Mouse (Mus musculus) liver, embryonic 11.5 days (tissue): Measurements from ENCODE around the gene Tspan9. TPM values are rescaled to one million over a fixed set of nuclear protein-coding genes. Genes with fewer than 3 reads are reported as not detected.

Experiments
- ATAC-seq: fragments of 200-750 bp; cut with Nextera tagmentation; replicated peaks from 2 replicates; pipeline ENCODE4 v1.8.0; 2017; ENCODE audit warnings: moderate number of reproducible peaks, mild to moderate bottlenecking, moderate TSS enrichment, moderate library complexity; ENCODE audit not compliant: low FRiP score
- DNase-seq: peaks from one replicate; pipeline ENCODE4 v3.0.0-alpha.2; 2017; ENCODE audit warnings: low spot score
- H3K27ac ChIP-seq: fragments of 300-500 bp; sonication (generic); 2 replicates; pipeline ENCODE4 v1.5.1; 2014; ENCODE audit warnings: mild to moderate bottlenecking, low read depth, low read length, control low read depth
- H3K27me3 ChIP-seq: fragments of 300-500 bp; sonication (generic); replicated peaks from 2 replicates; pipeline ENCODE4 v1.6.1; 2014; ENCODE audit warnings: low read length, mixed read lengths; ENCODE audit not compliant: control insufficient read depth, insufficient read depth
- H3K36me3 ChIP-seq: fragments of 300-500 bp; sonication (generic); 2 replicates; pipeline ENCODE4 v1.6.1; 2014; ENCODE audit warnings: mild to moderate bottlenecking, low read length, moderate library complexity, mixed read lengths; ENCODE audit not compliant: control insufficient read depth, insufficient read depth
- H3K4me1 ChIP-seq: fragments of 300-500 bp; sonication (generic); replicated peaks from 2 replicates; pipeline ENCODE4 v1.6.1; 2014; ENCODE audit warnings: low read length, mixed read lengths; ENCODE audit not compliant: control insufficient read depth, insufficient read depth
- H3K4me2 ChIP-seq: fragments of 300-500 bp; sonication (generic); 2 replicates; pipeline ENCODE4 v1.6.1; 2014; ENCODE audit warnings: mild to moderate bottlenecking, control low read depth, moderate library complexity
- H3K4me3 ChIP-seq: fragments of 300-500 bp; sonication (generic); 2 replicates; pipeline ENCODE4 v1.5.1; 2014; ENCODE audit warnings: low read depth, low read length, control low read depth
- H3K9ac ChIP-seq: fragments of 300-500 bp; sonication (generic); 2 replicates; pipeline ENCODE4 v1.6.1; 2014; ENCODE audit warnings: low read depth, low read length, control low read depth
- H3K9me3 ChIP-seq: fragments of 300-500 bp; sonication (generic); 2 replicates; pipeline ENCODE4 v1.6.1; 2016; ENCODE audit warnings: low read length, inconsistent platforms, mixed read lengths; ENCODE audit not compliant: control insufficient read depth
- WGBS: fragments of 180-500 bp; shearing (Covaris S2); extraction: QIAGEN DNeasy Blood & Tissue Kit; methylation state at CpG from one replicate; pipeline ENCODE4 v1.1.7; 2014; 5-methylcytosine and 5-hydroxymethylcytosine counted together
- polyA plus RNA-seq: library from polyadenylated mRNA; unstranded; fragments of >200 nt; fragmentation: Nextera tagmentation; extraction: Ambion mirVana; gene quantifications from 2 replicates; pipeline ENCODE4 v1.2.1, GENCODE M21; 2014

The Tspan9 gene
- polyA plus RNA-seq, 1 experiment from 2014 or later: 46.3 TPM

DNA sequence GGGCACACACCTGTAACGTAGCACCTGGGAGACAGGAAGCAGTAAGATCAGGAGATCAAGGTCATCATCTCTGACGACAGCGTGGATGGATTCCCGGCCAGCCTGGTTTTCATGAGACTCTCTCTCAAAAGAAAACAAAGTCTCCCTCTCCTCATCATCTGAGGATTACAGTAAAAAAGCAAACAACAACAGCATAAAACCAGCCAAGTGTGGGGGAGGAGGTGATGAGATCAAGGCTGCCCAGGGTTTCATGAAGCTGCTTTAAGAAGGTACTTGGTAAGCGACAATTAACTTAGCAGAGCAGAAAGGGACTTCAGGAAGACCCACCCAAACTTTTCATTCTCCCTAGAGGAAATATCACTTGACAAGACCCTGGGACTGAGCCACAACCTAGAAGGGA is 39.5 kb downstream of the Tspan9 start:
- ATAC-seq: no peak
- H3K36me3 ChIP-seq: no peaks in the 10 kb centered on the region
- no peak overlapping the region for H3K4me2 ChIP-seq
- H3K4me1 ChIP-seq: peaks cover 26% of the 10 kb centered on the region
- H3K4me3 ChIP-seq: no peak overlapping the region
- no peaks in the 10 kb centered on the region for H3K27me3 ChIP-seq
- no peak overlapping the region for H3K9ac ChIP-seq
- no peaks in the 10 kb centered on the region for H3K9me3 ChIP-seq
- no peak overlapping the region for H3K27ac ChIP-seq
- WGBS: 66% methylated on average over 5 of the region's 5 CpGs
- no peak for DNase-seq

DNA sequence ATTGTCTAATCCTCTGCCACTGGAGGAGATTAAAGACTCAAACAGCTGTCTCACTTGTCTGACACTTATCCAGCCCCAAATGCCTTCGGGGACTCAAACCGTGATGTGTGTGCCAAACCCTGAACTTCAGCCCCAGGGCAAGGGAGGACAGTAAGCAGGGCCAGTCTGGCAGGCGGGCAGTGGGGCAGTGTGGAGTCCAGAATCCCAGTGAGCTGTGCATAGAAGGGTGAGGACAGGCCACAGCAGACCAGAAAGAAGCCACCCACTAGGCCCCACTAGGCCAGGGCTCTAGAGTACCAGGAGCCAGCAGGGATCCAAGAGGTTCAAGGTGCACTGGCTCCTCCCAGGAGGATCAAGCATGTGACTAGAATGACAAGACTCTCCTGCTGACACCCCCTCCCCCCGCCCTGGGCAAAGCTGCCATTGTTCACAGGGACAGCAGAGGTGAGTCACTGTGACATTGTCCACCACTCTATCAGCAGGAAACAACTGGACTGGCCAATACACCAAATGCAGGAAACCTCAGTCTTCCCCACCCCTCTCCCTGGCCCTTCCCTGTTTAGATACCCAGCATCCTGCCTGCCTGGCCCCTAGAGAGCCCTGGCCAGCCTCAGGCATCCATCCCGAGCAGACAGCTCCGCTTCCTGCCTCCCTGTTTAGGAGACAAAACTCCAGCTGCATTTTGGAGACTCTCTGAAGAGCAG is 40.9 kb downstream of the Tspan9 start:
- WGBS: 37% methylated on average over 6 of the region's 6 CpGs
- peak; percentile 67 for ATAC-seq
- no peak for DNase-seq
- Histone ChIP-seq H3K27me3 (no peaks in the 10 kb centered on the region), H3K9ac (no peak overlapping the region), H3K9me3 (no peaks in the 10 kb centered on the region), H3K4me2 (no peak overlapping the region; the same call in 1 of the 2 replicates), H3K27ac (peak overlapping the region; percentile 52), H3K36me3 (no peaks in the 10 kb centered on the region; the same call in 1 of the 2 replicates), H3K4me1 (peaks cover 26% of the 10 kb centered on the region), H3K4me3 (no peak overlapping the region)

DNA sequence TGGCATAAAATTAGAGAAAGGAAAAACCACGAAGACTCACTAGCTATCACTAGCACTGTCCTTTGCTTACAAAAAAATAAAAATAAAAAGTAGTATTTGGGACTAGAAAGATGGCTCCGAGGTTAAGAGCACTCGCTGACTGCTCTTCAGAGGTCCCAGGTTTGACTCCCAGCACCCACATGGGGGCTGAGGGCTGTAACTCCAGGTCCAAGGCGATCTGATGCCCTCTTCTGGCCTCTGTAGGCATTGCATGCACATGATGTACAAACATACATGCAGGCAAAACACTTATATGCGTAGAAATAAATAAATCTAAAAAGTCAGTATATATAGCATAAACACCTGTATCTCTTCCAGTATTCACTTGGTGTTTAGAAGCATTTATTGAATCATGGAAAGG is 43.5 kb downstream of the Tspan9 start:
- Histone ChIP-seq H3K4me2 (no peak overlapping the region), H3K4me3 (no peak overlapping the region), H3K9me3 (no peaks in the 10 kb centered on the region), H3K27ac (no peak overlapping the region), H3K4me1 (peaks cover 18% of the 10 kb centered on the region), H3K27me3 (no peaks in the 10 kb centered on the region), H3K36me3 (no peaks in the 10 kb centered on the region; the same call in 1 of the 2 replicates), H3K9ac (no peak overlapping the region)
- no peak for ATAC-seq
- DNase-seq: no peak
- WGBS: 82% methylated on average over 5 of the region's 5 CpGs

DNA sequence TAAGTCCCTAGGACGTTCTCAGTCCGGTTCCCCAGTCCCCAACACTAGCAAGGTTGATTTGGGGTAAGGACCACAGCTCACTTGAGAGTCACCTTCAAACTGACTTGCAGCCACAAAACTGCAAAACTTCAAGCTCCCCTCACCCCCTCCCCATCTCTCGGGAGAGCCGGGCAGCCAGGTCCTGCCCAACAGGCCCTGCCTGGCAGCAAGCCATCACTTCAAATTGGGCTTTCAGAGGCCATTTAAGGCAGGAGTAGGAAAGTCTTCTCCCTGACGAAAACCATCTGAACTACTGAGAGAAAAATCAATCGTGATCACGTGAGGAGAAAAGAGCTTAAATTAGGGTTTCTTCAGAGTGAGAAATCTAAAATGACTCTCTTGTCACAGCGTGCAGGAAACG is 44.2 kb downstream of the Tspan9 start:
- Histone ChIP-seq H3K36me3 (no peaks in the 10 kb centered on the region; the same call in 1 of the 2 replicates), H3K27me3 (no peaks in the 10 kb centered on the region), H3K27ac (no peak overlapping the region), H3K4me2 (no peak overlapping the region), H3K4me1 (peaks cover 16% of the 10 kb centered on the region), H3K4me3 (no peak overlapping the region), H3K9me3 (no peaks in the 10 kb centered on the region), H3K9ac (no peak overlapping the region)
- ATAC-seq: no peak
- no peak for DNase-seq
- 77% methylated on average over 9 of the region's 9 CpGs for WGBS

DNA sequence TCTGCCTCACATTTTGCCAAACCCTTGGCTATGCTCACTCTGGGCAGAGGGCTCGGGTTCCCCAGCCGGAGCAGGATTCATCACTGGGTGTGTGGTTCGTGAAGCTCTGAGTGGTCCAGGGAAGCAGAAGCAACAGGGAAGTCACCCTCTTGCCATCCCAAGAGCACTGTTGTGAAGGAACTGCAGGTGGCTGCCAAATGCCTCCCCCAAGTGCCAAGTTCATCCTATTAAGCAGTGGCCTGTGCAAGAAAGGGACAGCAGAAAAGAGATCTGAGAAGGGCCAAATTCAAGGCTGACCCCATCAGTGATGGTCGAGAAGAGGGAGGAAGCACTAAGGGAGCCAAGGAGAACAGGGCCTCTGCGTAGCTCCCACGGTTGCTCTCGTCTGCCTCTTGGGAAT is 46.9 kb downstream of the Tspan9 start:
- Histone ChIP-seq H3K36me3 (no peaks in the 10 kb centered on the region; the same call in 1 of the 2 replicates), H3K9me3 (no peaks in the 10 kb centered on the region), H3K27ac (no peak overlapping the region), H3K27me3 (no peaks in the 10 kb centered on the region), H3K4me2 (no peak overlapping the region), H3K4me1 (no peaks in the 10 kb centered on the region), H3K9ac (no peak overlapping the region), H3K4me3 (no peak overlapping the region)
- WGBS: 81% methylated on average over 7 of the region's 7 CpGs
- no peak for ATAC-seq
- DNase-seq: no peak

DNA sequence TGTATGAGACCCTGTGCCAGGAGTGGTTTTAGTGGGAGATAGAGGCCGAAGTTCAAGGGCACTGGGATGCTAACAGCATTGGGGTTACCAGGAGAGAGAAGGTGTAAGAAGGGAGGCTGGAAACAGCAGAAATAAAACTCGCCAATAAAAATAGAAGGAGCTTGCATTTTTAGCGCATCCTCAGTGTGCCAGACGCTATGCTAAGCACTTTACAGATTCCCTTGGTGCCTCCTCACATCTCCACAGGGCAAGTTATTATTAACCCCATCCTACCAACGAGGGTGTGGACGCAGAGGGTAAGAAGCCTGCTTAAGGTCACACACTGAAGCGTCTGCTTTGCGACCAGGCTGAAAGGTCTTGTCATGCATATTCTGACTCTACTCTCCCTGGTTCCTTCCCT is 47.5 kb downstream of the Tspan9 start:
- Histone ChIP-seq H3K9me3 (no peaks in the 10 kb centered on the region), H3K36me3 (no peaks in the 10 kb centered on the region; the same call in 1 of the 2 replicates), H3K27me3 (no peaks in the 10 kb centered on the region), H3K4me2 (no peak overlapping the region), H3K27ac (no peak overlapping the region), H3K9ac (no peak overlapping the region), H3K4me1 (no peaks in the 10 kb centered on the region), H3K4me3 (no peak overlapping the region)
- WGBS: 66% methylated on average over 8 of the region's 8 CpGs
- no peak for ATAC-seq
- no peak for DNase-seq

DNA sequence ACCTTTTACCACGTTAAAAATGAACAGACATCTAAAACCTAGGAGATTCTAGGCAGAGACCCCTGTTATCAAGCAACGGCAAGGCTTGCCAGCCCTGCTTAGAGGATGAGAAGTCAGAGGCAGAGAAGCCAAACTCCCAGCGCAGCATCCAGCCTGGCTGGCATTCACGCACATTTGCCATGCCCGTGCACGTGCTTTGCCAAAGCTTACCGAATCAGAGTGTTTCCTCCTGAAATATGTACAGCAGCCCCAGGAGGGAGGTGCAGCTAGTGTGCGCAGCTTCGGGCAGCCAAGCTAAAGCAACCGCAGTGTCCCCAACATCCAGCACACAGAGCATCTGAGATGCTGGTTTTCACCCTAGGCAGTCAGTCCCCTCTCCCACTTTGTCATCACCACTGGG is 48.3 kb downstream of the Tspan9 start:
- H3K4me2 ChIP-seq: no peak overlapping the region
- no peaks in the 10 kb centered on the region for H3K9me3 ChIP-seq
- H3K4me3 ChIP-seq: no peak overlapping the region
- H3K36me3 ChIP-seq: no peaks in the 10 kb centered on the region; the same call in 1 of the 2 replicates
- no peak overlapping the region for H3K27ac ChIP-seq
- H3K4me1 ChIP-seq: no peaks in the 10 kb centered on the region
- DNase-seq (no peak), ATAC-seq (no peak)
- 92% methylated on average over 10 of the region's 10 CpGs for WGBS
- H3K27me3 ChIP-seq: no peaks in the 10 kb centered on the region
- no peak overlapping the region for H3K9ac ChIP-seq

DNA sequence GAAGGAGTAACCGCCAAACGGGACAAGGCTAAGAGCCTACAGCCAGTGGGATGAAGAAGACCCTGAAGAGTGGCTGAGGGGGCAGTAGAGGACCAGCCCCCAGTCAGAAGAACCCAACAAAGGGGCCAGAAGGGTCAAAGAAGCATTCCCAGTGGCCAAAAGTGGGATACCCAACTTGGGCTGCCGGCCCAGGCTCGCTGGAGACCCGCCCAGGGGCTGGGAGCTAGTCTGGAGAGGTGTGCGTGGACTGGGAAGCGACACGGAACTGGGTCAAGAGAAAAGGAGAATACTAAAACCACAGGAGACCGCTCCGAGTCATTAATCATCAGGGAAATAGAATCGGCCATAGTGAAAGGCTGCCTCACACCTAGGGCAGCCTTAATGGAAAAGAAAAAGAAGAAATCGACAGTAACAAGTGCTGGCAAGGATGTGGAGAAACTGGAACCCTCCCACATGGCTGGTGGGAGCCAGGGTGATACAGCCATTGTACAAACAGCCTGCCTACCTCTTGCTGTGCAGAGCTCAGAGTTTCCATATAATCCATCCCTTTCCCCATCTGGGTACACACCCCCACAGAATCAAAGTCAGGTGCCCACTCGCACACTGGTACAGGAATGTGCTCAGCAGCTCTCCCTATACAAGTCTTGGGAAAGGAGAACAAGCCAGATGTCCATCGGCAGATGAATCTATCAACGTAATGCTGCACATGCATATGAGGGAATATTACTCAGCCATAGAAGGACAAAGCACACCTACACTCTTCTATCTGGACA is 49.4 kb downstream of the Tspan9 start:
- Histone ChIP-seq H3K36me3 (no peaks in the 10 kb centered on the region; the same call in 1 of the 2 replicates), H3K27me3 (no peaks in the 10 kb centered on the region), H3K27ac (no peak overlapping the region), H3K4me1 (no peaks in the 10 kb centered on the region; the same call in 1 of the 2 replicates), H3K4me3 (no peak overlapping the region), H3K9ac (no peak overlapping the region), H3K9me3 (no peaks in the 10 kb centered on the region), H3K4me2 (no peak overlapping the region)
- WGBS: 68% methylated on average over 15 of the region's 15 CpGs
- ATAC-seq: no peak
- DNase-seq: no peak
